Mouse (Mus musculus) kidney, adult 2 months (tissue): Measurements from ENCODE around the gene Tmem200b. TPM values are rescaled to one million over a fixed set of nuclear protein-coding genes. Genes with fewer than 3 reads are reported as not detected.

Experiments used
- DNase-seq: peaks from one replicate; pipeline ENCODE4 v3.0.0; 2021
- H3K27ac ChIP-seq: fragments of 200-500 bp; 2 replicates; pipeline ENCODE4 v1.5.1; 2012; ENCODE audit warnings: low read depth, low read length, control low read depth, inconsistent platforms; ENCODE audit not compliant: insufficient read depth
- H3K27me3 ChIP-seq: fragments of 200-500 bp; replicated peaks from 2 replicates; pipeline ENCODE4 v1.6.1; 2012; ENCODE audit warnings: mild to moderate bottlenecking, moderate library complexity, low read length, inconsistent platforms; ENCODE audit not compliant: control insufficient read depth, insufficient read depth
- H3K36me3 ChIP-seq: fragments of 200-500 bp; 2 replicates; pipeline ENCODE4 v1.6.1; 2012; ENCODE audit warnings: mild to moderate bottlenecking, moderate library complexity, low read length, inconsistent platforms; ENCODE audit not compliant: control insufficient read depth, insufficient read depth
- H3K4me1 ChIP-seq: fragments of 200-500 bp; 2 replicates; pipeline ENCODE4 v1.6.1; 2011; ENCODE audit warnings: low read length; ENCODE audit not compliant: control insufficient read depth, insufficient read depth
- H3K4me3 ChIP-seq: fragments of 200-500 bp; 2 replicates; pipeline ENCODE4 v1.5.1; 2011; ENCODE audit warnings: mild to moderate bottlenecking, low read depth, low read length, control low read depth; ENCODE audit not compliant: insufficient read depth
- CTCF ChIP-seq: fragments of 200-500 bp; conservative IDR thresholded peaks from 2 replicates; pipeline ENCODE4 v1.5.1; 2011; ENCODE audit warnings: low read depth, mild to moderate bottlenecking, control low read depth, low read length, moderate library complexity, mixed read lengths; ENCODE audit not compliant: insufficient read depth, insufficient read length
- POLR2A ChIP-seq: fragments of 200-500 bp; IDR thresholded peaks from one replicate; pipeline ENCODE4 v1.6.1; 2011; ENCODE audit warnings: low read depth, low read length, control low read depth
- WGBS: fragments of 180-500 bp; shearing (Covaris S2); methylation state at CpG from one replicate; pipeline ENCODE4 v1.1.7; 2018; 5-methylcytosine and 5-hydroxymethylcytosine counted together
- polyA plus RNA-seq: library from polyadenylated mRNA; depleted of rRNA; stranded (reverse); fragments of >200 nt; gene quantifications from 2 replicates; pipeline ENCODE4 v1.2.3, GENCODE M21; 2012

Gene Tmem200b
- polyA plus RNA-seq, 1 experiment: 11.3 TPM

GRCm38 (mm10) chr4:131917010-131917555 is 4.5 kb upstream of the Tmem200b start:
- DNase-seq: peak; percentile 72
- H3K27me3 ChIP-seq: no peaks in the 10 kb centered on the region
- peaks cover 21% of the 10 kb centered on the region for H3K4me1 ChIP-seq
- 61% methylated on average over 10 of the region's 10 CpGs for WGBS
- H3K36me3 ChIP-seq: no peaks in the 10 kb centered on the region
- H3K27ac ChIP-seq: peak overlapping the region; percentile 48; the same call in 1 of the 2 replicates
- no peak overlapping the region for H3K4me3 ChIP-seq
- TF ChIP-seq CTCF (no peak), POLR2A (no peak)

GRCm38 (mm10) chr4:131918026-131918533 is 3.5 kb upstream of the Tmem200b start:
- TF ChIP-seq POLR2A: no peak
- TF ChIP-seq CTCF: no peak
- WGBS: 90% methylated on average over 7 of the region's 7 CpGs
- Histone ChIP-seq H3K36me3 (no peaks in the 10 kb centered on the region), H3K4me1 (peaks cover 21% of the 10 kb centered on the region), H3K27me3 (no peaks in the 10 kb centered on the region), H3K27ac (peak overlapping the region; percentile 11), H3K4me3 (no peak overlapping the region)
- DNase-seq: no peak

GRCm38 (mm10) chr4:131918711-131919500 is 2.7 kb upstream of the Tmem200b start:
- TF ChIP-seq CTCF: no peak
- TF ChIP-seq POLR2A: no peak
- Histone ChIP-seq H3K27ac (peak overlapping the region; percentile 73), H3K27me3 (no peaks in the 10 kb centered on the region), H3K4me1 (peaks cover 21% of the 10 kb centered on the region), H3K36me3 (no peaks in the 10 kb centered on the region), H3K4me3 (no peak overlapping the region)
- WGBS: 36% methylated on average over 15 of the region's 15 CpGs
- peak; percentile 78 for DNase-seq

DNA sequence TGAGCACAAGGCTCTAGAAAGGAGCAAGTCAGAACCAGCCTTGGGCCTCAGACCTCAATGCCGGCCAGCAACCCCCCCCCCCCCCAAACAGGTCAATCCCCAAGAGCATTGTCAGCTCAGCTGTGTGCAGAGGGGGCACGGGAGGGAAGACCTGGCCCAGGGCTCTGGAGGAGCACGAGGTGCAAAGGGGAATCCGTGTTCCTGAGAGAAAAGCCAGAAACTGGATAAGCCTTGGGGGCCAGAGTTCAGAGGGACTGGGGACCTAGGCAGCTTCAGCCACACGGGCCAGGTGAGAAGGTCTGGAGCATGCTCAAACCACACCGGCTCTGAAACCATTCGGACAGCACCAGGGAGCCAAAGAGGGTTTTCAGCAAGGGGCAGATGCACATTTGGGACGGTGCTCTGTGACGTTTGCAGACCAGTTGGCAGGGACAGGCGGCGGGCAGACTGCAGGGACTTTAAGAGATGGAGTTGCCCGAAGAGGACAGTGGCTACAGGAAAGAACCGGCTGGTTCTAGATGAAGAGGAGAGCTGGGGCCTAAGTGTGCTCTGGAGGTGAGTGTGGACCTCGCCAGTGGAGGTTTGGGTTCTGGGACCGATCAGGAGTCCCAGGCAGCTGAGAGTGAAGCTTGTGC is 1.9 kb upstream of the Tmem200b start:
- Histone ChIP-seq H3K27me3 (no peaks in the 10 kb centered on the region), H3K27ac (peak overlapping the region; percentile 73), H3K4me1 (peaks cover 16% of the 10 kb centered on the region), H3K4me3 (peak overlapping the region; percentile 64; the same call in 1 of the 2 replicates), H3K36me3 (no peaks in the 10 kb centered on the region)
- 50% methylated on average over 15 of the region's 15 CpGs for WGBS
- TF ChIP-seq POLR2A: no peak
- no peak for TF ChIP-seq CTCF
- DNase-seq: no peak

GRCm38 (mm10) chr4:131920141-131920594 is 1.4 kb upstream of the Tmem200b start:
- peak overlapping the region; percentile 64 for H3K4me3 ChIP-seq
- H3K4me1 ChIP-seq: peaks cover 14% of the 10 kb centered on the region
- 36% methylated on average over 45 of the region's 51 CpGs for WGBS
- peaks cover 2% of the 10 kb centered on the region; the same call in 1 of the 2 replicates for H3K36me3 ChIP-seq
- TF ChIP-seq POLR2A: no peak
- TF ChIP-seq CTCF: no peak
- peak overlapping the region; percentile 73 for H3K27ac ChIP-seq
- peak; percentile 76 for DNase-seq
- no peaks in the 10 kb centered on the region for H3K27me3 ChIP-seq

GRCm38 (mm10) chr4:131920595-131921351 is 798 bp upstream of the Tmem200b start:
- Histone ChIP-seq H3K4me3 (peak overlapping the region; percentile 64), H3K27ac (peak overlapping the region; percentile 69), H3K36me3 (peaks cover 2% of the 10 kb centered on the region; the same call in 1 of the 2 replicates), H3K4me1 (peaks cover 14% of the 10 kb centered on the region), H3K27me3 (no peaks in the 10 kb centered on the region)
- peak; percentile 83 for DNase-seq
- TF ChIP-seq CTCF (no peak), POLR2A (no peak)
- 19% methylated on average over 75 of the region's 76 CpGs for WGBS
